Mouse (Mus musculus): ENCODE data around the gene Hamp. TPM values are rescaled to one million over a fixed set of nuclear protein-coding genes. Genes with fewer than 3 reads are reported as not detected.

The Hamp gene
- polyA plus RNA-seq, 1 experiment from 2014 or later, result not detected

GRCm38 (mm10) chr7:30971901-30972300 is 28.1 kb upstream of the Hamp start:
- Histone ChIP-seq H3K4me2 (ENCODE audit: low read depth, low read length) (peak overlapping the region; percentile 64), H3K27ac (ENCODE audit: low read length) (0 out of 2 replicates have a peak overlapping the region, but pooled peaks have one; percentile 21), H3K9ac (ENCODE audit: low read depth, low read length) (peak overlapping the region; percentile 77), H3K9me3 (ENCODE audit: control insufficient read depth, low read length) (no peaks in the 10 kb centered on the region), H3K4me1 (ENCODE audit: control insufficient read depth, insufficient read depth, low read length) (peaks cover 13% of the 10 kb centered on the region; the same call in 1 of the 2 replicates), H3K27me3 (replicated peaks; ENCODE audit: control insufficient read depth, insufficient read depth, low read length) (peaks cover 5% of the 10 kb centered on the region), H3K36me3 (ENCODE audit: control insufficient read depth, insufficient read depth, low read length) (peaks cover 3% of the 10 kb centered on the region; the same call in 1 of the 2 replicates), H3K4me3 (ENCODE audit: low read length) (peak overlapping the region; percentile 67)
- ATAC-seq, result no peak
- 73% methylated on average over 15 of the region's 15 CpGs for WGBS

- no peak for ATAC-seq
- Histone ChIP-seq H3K36me3 (ENCODE audit: control insufficient read depth, insufficient read depth, low read length) (peaks cover 5% of the 10 kb centered on the region; the same call in 1 of the 2 replicates), H3K9me3 (ENCODE audit: control insufficient read depth, low read length) (no peaks in the 10 kb centered on the region), H3K4me3 (ENCODE audit: low read length) (no peak overlapping the region), H3K9ac (ENCODE audit: low read depth, low read length) (no peak overlapping the region), H3K27me3 (replicated peaks; ENCODE audit: control insufficient read depth, insufficient read depth, low read length) (peaks cover 5% of the 10 kb centered on the region), H3K27ac (ENCODE audit: low read length) (no peak overlapping the region), H3K4me1 (ENCODE audit: control insufficient read depth, insufficient read depth, low read length) (peaks cover 13% of the 10 kb centered on the region; the same call in 1 of the 2 replicates), H3K4me2 (ENCODE audit: low read depth, low read length) (no peak overlapping the region)
- 74% methylated on average over 4 of the region's 4 CpGs for WGBS
These were observed 25.3 kb upstream of the Hamp start for GRCm38 (mm10) chr7:30969174-30969573.

GRCm38 (mm10) chr7:30968611-30969010 is 24.8 kb upstream of the Hamp start:
- Histone ChIP-seq H3K36me3 (ENCODE audit: control insufficient read depth, insufficient read depth, low read length) (peaks cover 5% of the 10 kb centered on the region; the same call in 1 of the 2 replicates), H3K9ac (ENCODE audit: low read depth, low read length) (no peak overlapping the region), H3K9me3 (ENCODE audit: control insufficient read depth, low read length) (no peaks in the 10 kb centered on the region), H3K4me1 (ENCODE audit: control insufficient read depth, insufficient read depth, low read length) (peaks cover 12% of the 10 kb centered on the region; the same call in 1 of the 2 replicates), H3K27ac (ENCODE audit: low read length) (no peak overlapping the region), H3K27me3 (replicated peaks; ENCODE audit: control insufficient read depth, insufficient read depth, low read length) (peaks cover 5% of the 10 kb centered on the region), H3K4me2 (ENCODE audit: low read depth, low read length) (no peak overlapping the region), H3K4me3 (ENCODE audit: low read length) (no peak overlapping the region)
- WGBS, result 86% methylated on average over 8 of the region's 8 CpGs
- no peak for ATAC-seq

- peak overlapping the region; percentile 8; the same call in 1 of the 2 replicates for H3K9ac ChIP-seq (ENCODE audit: low read depth, low read length)
- no peaks in the 10 kb centered on the region for H3K27me3 ChIP-seq (replicated peaks; ENCODE audit: control insufficient read depth, insufficient read depth, low read length)
- no peak overlapping the region for H3K27ac ChIP-seq (ENCODE audit: low read length)
- H3K4me2 ChIP-seq (ENCODE audit: low read depth, low read length), result no peak overlapping the region
- no peak overlapping the region for H3K4me3 ChIP-seq (ENCODE audit: low read length)
- 80% methylated on average over 3 of the region's 3 CpGs for WGBS
- H3K9me3 ChIP-seq (ENCODE audit: control insufficient read depth, low read length), result no peaks in the 10 kb centered on the region
- peaks cover 3% of the 10 kb centered on the region; the same call in 1 of the 2 replicates for H3K4me1 ChIP-seq (ENCODE audit: control insufficient read depth, insufficient read depth, low read length)
- H3K36me3 ChIP-seq (ENCODE audit: control insufficient read depth, insufficient read depth, low read length), result peaks cover 8% of the 10 kb centered on the region; the same call in 1 of the 2 replicates
- no peak for ATAC-seq
These were observed 22.8 kb upstream of the Hamp start for GRCm38 (mm10) chr7:30966657-30967056.

GRCm38 (mm10) chr7:30965677-30966076 is 21.8 kb upstream of the Hamp start:
- no peaks in the 10 kb centered on the region for H3K9me3 ChIP-seq (ENCODE audit: control insufficient read depth, low read length)
- no peak overlapping the region for H3K9ac ChIP-seq (ENCODE audit: low read depth, low read length)
- H3K27ac ChIP-seq (ENCODE audit: low read length), result no peak overlapping the region
- H3K4me1 ChIP-seq (ENCODE audit: control insufficient read depth, insufficient read depth, low read length), result no peaks in the 10 kb centered on the region
- H3K36me3 ChIP-seq (ENCODE audit: control insufficient read depth, insufficient read depth, low read length), result peaks cover 7% of the 10 kb centered on the region; the same call in 1 of the 2 replicates
- no peaks in the 10 kb centered on the region for H3K27me3 ChIP-seq (replicated peaks; ENCODE audit: control insufficient read depth, insufficient read depth, low read length)
- H3K4me2 ChIP-seq (ENCODE audit: low read depth, low read length), result no peak overlapping the region
- 84% methylated on average over 14 of the region's 14 CpGs for WGBS
- ATAC-seq, result no peak
- H3K4me3 ChIP-seq (ENCODE audit: low read length), result no peak overlapping the region

- Histone ChIP-seq H3K4me3 (ENCODE audit: low read length) (no peak overlapping the region), H3K9ac (ENCODE audit: low read depth, low read length) (no peak overlapping the region), H3K27me3 (replicated peaks; ENCODE audit: control insufficient read depth, insufficient read depth, low read length) (no peaks in the 10 kb centered on the region), H3K4me1 (ENCODE audit: control insufficient read depth, insufficient read depth, low read length) (no peaks in the 10 kb centered on the region), H3K9me3 (ENCODE audit: control insufficient read depth, low read length) (no peaks in the 10 kb centered on the region), H3K36me3 (ENCODE audit: control insufficient read depth, insufficient read depth, low read length) (0 out of 2 replicates have a peak, but pooled peaks cover 6% of the 10 kb centered on the region), H3K27ac (ENCODE audit: low read length) (no peak overlapping the region), H3K4me2 (ENCODE audit: low read depth, low read length) (no peak overlapping the region)
- no peak for ATAC-seq
- WGBS, result 81% methylated on average over 7 of the region's 7 CpGs
These were observed 20.5 kb upstream of the Hamp start for GRCm38 (mm10) chr7:30964366-30964765.

- no peak overlapping the region for H3K9ac ChIP-seq (ENCODE audit: low read depth, low read length)
- WGBS, result 89% methylated on average over 5 of the region's 5 CpGs
- no peak overlapping the region for H3K4me2 ChIP-seq (ENCODE audit: low read depth, low read length)
- no peak for ATAC-seq
- no peak overlapping the region for H3K4me3 ChIP-seq (ENCODE audit: low read length)
- H3K36me3 ChIP-seq (ENCODE audit: control insufficient read depth, insufficient read depth, low read length), result peaks cover 12% of the 10 kb centered on the region; the same call in 1 of the 2 replicates
- no peaks in the 10 kb centered on the region for H3K27me3 ChIP-seq (replicated peaks; ENCODE audit: control insufficient read depth, insufficient read depth, low read length)
- no peaks in the 10 kb centered on the region for H3K9me3 ChIP-seq (ENCODE audit: control insufficient read depth, low read length)
- H3K27ac ChIP-seq (ENCODE audit: low read length), result no peak overlapping the region
- peaks cover 8% of the 10 kb centered on the region for H3K4me1 ChIP-seq (ENCODE audit: control insufficient read depth, insufficient read depth, low read length)
These were observed 19.0 kb upstream of the Hamp start for GRCm38 (mm10) chr7:30962862-30963261.

- Histone ChIP-seq H3K4me3 (ENCODE audit: low read length) (no peak overlapping the region), H3K36me3 (ENCODE audit: control insufficient read depth, insufficient read depth, low read length) (peaks cover 12% of the 10 kb centered on the region; the same call in 1 of the 2 replicates), H3K9ac (ENCODE audit: low read depth, low read length) (no peak overlapping the region), H3K27ac (ENCODE audit: low read length) (no peak overlapping the region), H3K27me3 (replicated peaks; ENCODE audit: control insufficient read depth, insufficient read depth, low read length) (no peaks in the 10 kb centered on the region), H3K4me2 (ENCODE audit: low read depth, low read length) (no peak overlapping the region), H3K9me3 (ENCODE audit: control insufficient read depth, low read length) (no peaks in the 10 kb centered on the region), H3K4me1 (ENCODE audit: control insufficient read depth, insufficient read depth, low read length) (peaks cover 17% of the 10 kb centered on the region)
- ATAC-seq, result no peak
- 86% methylated on average over 6 of the region's 6 CpGs for WGBS
These were observed 16.0 kb upstream of the Hamp start for GRCm38 (mm10) chr7:30959786-30960349.

- WGBS, result 96% methylated on average over 9 of the region's 9 CpGs
- Histone ChIP-seq H3K36me3 (ENCODE audit: control insufficient read depth, insufficient read depth, low read length) (peaks cover 16% of the 10 kb centered on the region; the same call in 1 of the 2 replicates), H3K4me2 (ENCODE audit: low read depth, low read length) (no peak overlapping the region), H3K9ac (ENCODE audit: low read depth, low read length) (0 out of 2 replicates have a peak overlapping the region, but pooled peaks have one; percentile 99), H3K4me1 (ENCODE audit: control insufficient read depth, insufficient read depth, low read length) (peaks cover 17% of the 10 kb centered on the region), H3K27me3 (replicated peaks; ENCODE audit: control insufficient read depth, insufficient read depth, low read length) (no peaks in the 10 kb centered on the region), H3K9me3 (ENCODE audit: control insufficient read depth, low read length) (no peaks in the 10 kb centered on the region), H3K27ac (ENCODE audit: low read length) (no peak overlapping the region), H3K4me3 (ENCODE audit: low read length) (no peak overlapping the region)
- ATAC-seq, result no peak
These were observed 15.1 kb upstream of the Hamp start for GRCm38 (mm10) chr7:30958866-30959487.

All from intestine, embryonic 16.5 days (tissue).